Mouse (Mus musculus) bone marrow, adult 2 months (tissue): ENCODE results near the gene Fubp1.

Source experiments
- CTCF ChIP-seq: fragments of 200-500 bp; IDR thresholded peaks from 2 replicates; pipeline ENCODE4 v1.5.1; 2011; ENCODE audit warnings: low read length, control low read depth; ENCODE audit not compliant: control insufficient read depth, insufficient read depth
- POLR2A ChIP-seq: fragments of 200-500 bp; IDR thresholded peaks from 2 replicates; pipeline ENCODE4 v1.6.1; 2011; ENCODE audit warnings: low read depth, mild to moderate bottlenecking, control low read depth, low read length, borderline replicate concordance; ENCODE audit not compliant: control insufficient read depth

GRCm38 (mm10) chr3:152165014-152165350 is 45.2 kb upstream of the Fubp1 start:
- TF ChIP-seq CTCF (no peak), POLR2A (no peak)
